Mouse (Mus musculus) embryonic facial prominence, embryonic 12.5 days (tissue): ENCODE measurements around the gene Hipk2. TPM values are rescaled to one million over a fixed set of nuclear protein-coding genes. Genes with fewer than 3 reads are reported as not detected.

Source experiments
- ATAC-seq: fragments of 200-750 bp; cut with Nextera tagmentation; 2 replicates; pipeline ENCODE4 v1.8.0; 2017; ENCODE audit not compliant: insufficient number of reproducible peaks, insufficient read depth, low FRiP score, low TSS enrichment
- H3K27ac ChIP-seq: fragments of 300-500 bp; sonication (generic); 2 replicates; pipeline ENCODE4 v1.5.1; 2016; ENCODE audit warnings: mild to moderate bottlenecking
- H3K27me3 ChIP-seq: fragments of 300-500 bp; sonication (generic); 2 replicates; pipeline ENCODE4 v1.6.1; 2016; ENCODE audit warnings: mild to moderate bottlenecking, moderate library complexity
- H3K36me3 ChIP-seq: fragments of 300-500 bp; sonication (generic); 2 replicates; pipeline ENCODE4 v1.6.1; 2016; ENCODE audit warnings: mild to moderate bottlenecking
- H3K4me1 ChIP-seq: fragments of 300-500 bp; sonication (generic); 2 replicates; pipeline ENCODE4 v1.6.1; 2016
- H3K4me2 ChIP-seq: fragments of 300-500 bp; sonication (generic); replicated peaks from 2 replicates; pipeline ENCODE4 v1.6.1; 2016; ENCODE audit warnings: mild to moderate bottlenecking, moderate library complexity
- H3K4me3 ChIP-seq: fragments of 300-500 bp; sonication (generic); 2 replicates; pipeline ENCODE4 v1.5.1; 2016; ENCODE audit warnings: mild to moderate bottlenecking
- H3K9ac ChIP-seq: fragments of 300-500 bp; sonication (generic); 2 replicates; pipeline ENCODE4 v1.6.1; 2016; ENCODE audit warnings: mild to moderate bottlenecking, moderate library complexity
- H3K9me3 ChIP-seq: fragments of 300-500 bp; sonication (generic); 2 replicates; pipeline ENCODE4 v1.6.1; 2016; ENCODE audit warnings: mild to moderate bottlenecking, moderate library complexity
- WGBS: fragments of 180-500 bp; shearing (Covaris S2); methylation state at CpG from one replicate; pipeline ENCODE4 v1.1.7; 2016; 5-methylcytosine and 5-hydroxymethylcytosine counted together
- polyA plus RNA-seq: library from polyadenylated mRNA; unstranded; fragments of >200 nt; fragmentation: Nextera tagmentation; extraction: Ambion mirVana; gene quantifications from 2 replicates; pipeline ENCODE4 v1.2.1, GENCODE M21; 2016

The Hipk2 gene
- polyA plus RNA-seq, 1 experiment from 2014 or later, result 19.4 TPM

- Histone ChIP-seq H3K9ac (no peak overlapping the region), H3K27me3 (no peaks in the 10 kb centered on the region), H3K4me3 (no peak overlapping the region), H3K9me3 (no peaks in the 10 kb centered on the region), H3K4me2 (no peak overlapping the region), H3K27ac (no peak overlapping the region), H3K4me1 (0 out of 2 replicates have a peak, but pooled peaks cover 4% of the 10 kb centered on the region), H3K36me3 (peaks cover 22% of the 10 kb centered on the region)
- WGBS, result 81% methylated on average over 2 of the region's 2 CpGs
- no peak for ATAC-seq
Observed at GRCm38 (mm10) chr6:38805612-38806011, 70.4 kb downstream of the Hipk2 start.

DNA sequence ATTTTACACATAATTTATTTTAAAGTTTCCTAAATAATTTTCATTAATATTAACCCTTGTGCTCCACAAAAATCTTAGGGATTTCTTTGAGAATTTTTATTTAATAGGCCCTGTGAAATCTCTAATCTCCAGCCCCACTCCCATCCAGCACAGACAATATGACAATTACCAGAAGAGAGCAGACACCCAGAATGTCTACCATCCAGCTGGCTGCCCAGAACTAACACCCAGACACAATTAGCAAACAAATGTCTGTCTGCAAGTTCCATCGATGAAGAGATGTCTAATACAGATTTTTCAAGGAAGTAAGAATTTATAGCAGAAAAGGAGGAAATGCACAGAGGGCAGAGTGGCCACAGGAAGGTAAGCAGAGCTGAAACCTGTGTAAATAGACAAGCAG lies 74.7 kb downstream of the Hipk2 start:
- H3K9me3 ChIP-seq, result no peaks in the 10 kb centered on the region
- H3K27ac ChIP-seq, result no peak overlapping the region
- no peak overlapping the region for H3K4me3 ChIP-seq
- no peak overlapping the region for H3K9ac ChIP-seq
- no peaks in the 10 kb centered on the region for H3K27me3 ChIP-seq
- WGBS, result 73% methylated on average over 1 of the region's 1 CpGs
- no peak for ATAC-seq
- 0 out of 2 replicates have a peak, but pooled peaks cover 4% of the 10 kb centered on the region for H3K4me1 ChIP-seq
- no peak overlapping the region for H3K4me2 ChIP-seq
- peaks cover 11% of the 10 kb centered on the region; the same call in 1 of the 2 replicates for H3K36me3 ChIP-seq

- Histone ChIP-seq H3K27ac (no peak overlapping the region), H3K4me3 (no peak overlapping the region), H3K4me1 (0 out of 2 replicates have a peak, but pooled peaks cover 4% of the 10 kb centered on the region), H3K4me2 (no peak overlapping the region), H3K27me3 (no peaks in the 10 kb centered on the region), H3K9me3 (no peaks in the 10 kb centered on the region), H3K9ac (no peak overlapping the region), H3K36me3 (no peaks in the 10 kb centered on the region)
- 83% methylated on average over 3 of the region's 3 CpGs for WGBS
- no peak for ATAC-seq
Observed at GRCm38 (mm10) chr6:38797548-38797947, 78.4 kb downstream of the Hipk2 start.

GRCm38 (mm10) chr6:38796993-38797392 lies 79.0 kb downstream of the Hipk2 start:
- H3K36me3 ChIP-seq, result no peaks in the 10 kb centered on the region
- no peaks in the 10 kb centered on the region for H3K9me3 ChIP-seq
- no peaks in the 10 kb centered on the region for H3K27me3 ChIP-seq
- H3K4me3 ChIP-seq, result no peak overlapping the region
- H3K9ac ChIP-seq, result no peak overlapping the region
- H3K4me2 ChIP-seq, result no peak overlapping the region
- H3K27ac ChIP-seq, result no peak overlapping the region
- H3K4me1 ChIP-seq, result 0 out of 2 replicates have a peak, but pooled peaks cover 4% of the 10 kb centered on the region
- no peak for ATAC-seq

DNA sequence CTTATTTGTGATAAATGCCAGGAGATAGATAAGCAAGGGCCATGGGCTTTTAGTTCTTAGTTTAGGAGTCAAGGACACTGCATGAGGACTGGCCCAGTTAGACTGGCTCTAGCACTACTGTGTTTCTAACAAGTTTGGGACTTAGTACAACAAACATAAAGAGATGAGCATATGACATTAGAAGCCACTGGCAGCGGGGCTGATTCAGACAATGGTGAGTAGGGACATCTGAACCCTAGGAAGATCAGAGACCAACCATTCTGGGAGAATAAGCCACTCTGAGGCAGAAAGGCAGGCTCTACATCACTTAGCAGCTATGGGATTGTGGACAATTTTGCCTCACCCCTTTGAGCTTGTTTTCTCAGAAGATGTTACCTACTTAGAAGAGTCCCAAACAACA lies 79.6 kb downstream of the Hipk2 start:
- no peak overlapping the region for H3K4me2 ChIP-seq
- no peak overlapping the region for H3K27ac ChIP-seq
- no peaks in the 10 kb centered on the region for H3K9me3 ChIP-seq
- no peak overlapping the region for H3K4me3 ChIP-seq
- no peaks in the 10 kb centered on the region for H3K27me3 ChIP-seq
- WGBS, result 89% methylated on average over 1 of the region's 1 CpGs
- 0 out of 2 replicates have a peak, but pooled peaks cover 3% of the 10 kb centered on the region for H3K36me3 ChIP-seq
- ATAC-seq, result no peak
- H3K9ac ChIP-seq, result no peak overlapping the region
- 0 out of 2 replicates have a peak, but pooled peaks cover 2% of the 10 kb centered on the region for H3K4me1 ChIP-seq

- no peak overlapping the region for H3K4me3 ChIP-seq
- no peak overlapping the region for H3K9ac ChIP-seq
- H3K4me2 ChIP-seq, result no peak overlapping the region
- H3K4me1 ChIP-seq, result no peaks in the 10 kb centered on the region
- 0 out of 2 replicates have a peak, but pooled peaks cover 5% of the 10 kb centered on the region for H3K36me3 ChIP-seq
- 89% methylated on average over 3 of the region's 3 CpGs for WGBS
- ATAC-seq, result no peak
- H3K27ac ChIP-seq, result no peak overlapping the region
- H3K27me3 ChIP-seq, result no peaks in the 10 kb centered on the region
- no peaks in the 10 kb centered on the region for H3K9me3 ChIP-seq
Observed at GRCm38 (mm10) chr6:38795096-38795816, 80.7 kb downstream of the Hipk2 start.

GRCm38 (mm10) chr6:38792966-38793365 lies 83.0 kb downstream of the Hipk2 start:
- Histone ChIP-seq H3K36me3 (0 out of 2 replicates have a peak, but pooled peaks cover 5% of the 10 kb centered on the region), H3K9ac (no peak overlapping the region), H3K4me2 (no peak overlapping the region), H3K27ac (no peak overlapping the region), H3K27me3 (no peaks in the 10 kb centered on the region), H3K4me1 (no peaks in the 10 kb centered on the region; the same call in 1 of the 2 replicates), H3K9me3 (no peaks in the 10 kb centered on the region), H3K4me3 (no peak overlapping the region)
- WGBS, result 91% methylated on average over 3 of the region's 3 CpGs
- no peak; the same call in 1 of the 2 replicates for ATAC-seq

DNA sequence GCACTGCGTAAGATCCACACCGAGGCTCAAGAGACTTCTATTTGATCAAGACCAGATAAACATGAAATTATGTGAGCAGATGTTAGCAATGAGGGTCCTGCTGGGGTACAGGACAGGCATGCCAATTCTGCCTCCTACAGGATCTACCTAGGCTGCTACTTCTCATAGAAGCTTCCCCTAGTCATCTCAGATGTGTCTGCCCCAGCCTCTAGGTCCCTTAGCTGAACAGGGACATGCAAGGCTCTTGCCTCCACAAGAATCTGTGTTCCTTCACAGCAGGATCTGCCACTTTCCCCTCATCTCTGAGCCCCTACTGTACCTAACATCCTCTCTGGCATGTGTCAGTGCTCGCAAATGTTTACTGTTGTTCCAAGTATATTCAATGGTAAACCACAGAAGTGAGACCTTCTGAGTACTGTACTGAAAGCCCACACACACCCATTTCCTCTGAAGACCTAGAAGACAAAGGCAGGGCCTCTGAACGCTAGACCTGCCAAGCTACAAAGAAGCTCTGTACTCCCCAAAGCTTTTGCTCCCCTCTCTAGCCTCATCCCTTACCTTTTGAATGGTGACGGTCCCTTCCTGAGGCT lies 86.6 kb downstream of the Hipk2 start:
- no peak for ATAC-seq
- Histone ChIP-seq H3K36me3 (0 out of 2 replicates have a peak, but pooled peaks cover 5% of the 10 kb centered on the region), H3K9me3 (no peaks in the 10 kb centered on the region), H3K4me3 (no peak overlapping the region), H3K4me2 (no peak overlapping the region), H3K27me3 (no peaks in the 10 kb centered on the region), H3K4me1 (no peaks in the 10 kb centered on the region; the same call in 1 of the 2 replicates), H3K27ac (no peak overlapping the region), H3K9ac (no peak overlapping the region)
- WGBS, result 76% methylated on average over 5 of the region's 5 CpGs

GRCm38 (mm10) chr6:38787811-38788509 lies 88.0 kb downstream of the Hipk2 start:
- H3K9ac ChIP-seq, result no peak overlapping the region
- 89% methylated on average over 6 of the region's 6 CpGs for WGBS
- ATAC-seq, result no peak

GRCm38 (mm10) chr6:38787134-38787533 lies 88.8 kb downstream of the Hipk2 start:
- Histone ChIP-seq H3K4me3 (no peak overlapping the region), H3K4me2 (no peak overlapping the region), H3K27ac (no peak overlapping the region), H3K9me3 (no peaks in the 10 kb centered on the region), H3K36me3 (0 out of 2 replicates have a peak, but pooled peaks cover 5% of the 10 kb centered on the region), H3K4me1 (no peaks in the 10 kb centered on the region; the same call in 1 of the 2 replicates), H3K9ac (no peak overlapping the region), H3K27me3 (no peaks in the 10 kb centered on the region)
- ATAC-seq, result no peak
- WGBS, result 56% methylated on average over 1 of the region's 1 CpGs

More at GRCm38 (mm10) chr6:38787811-38788509, 88.0 kb downstream of the Hipk2 start:
- no peaks in the 10 kb centered on the region for H3K27me3 ChIP-seq
- no peak overlapping the region for H3K4me2 ChIP-seq
- no peak overlapping the region for H3K4me3 ChIP-seq
- H3K36me3 ChIP-seq, result 0 out of 2 replicates have a peak, but pooled peaks cover 5% of the 10 kb centered on the region
- H3K27ac ChIP-seq, result no peak overlapping the region
- H3K4me1 ChIP-seq, result no peaks in the 10 kb centered on the region; the same call in 1 of the 2 replicates
- H3K9me3 ChIP-seq, result no peaks in the 10 kb centered on the region

- no peak overlapping the region for H3K4me3 ChIP-seq
- no peak overlapping the region for H3K9ac ChIP-seq
- H3K36me3 ChIP-seq, result no peaks in the 10 kb centered on the region
- WGBS, result 68% methylated on average over 1 of the region's 1 CpGs
- no peaks in the 10 kb centered on the region for H3K9me3 ChIP-seq
- ATAC-seq, result no peak
- no peak overlapping the region for H3K27ac ChIP-seq
- H3K4me1 ChIP-seq, result no peaks in the 10 kb centered on the region; the same call in 1 of the 2 replicates
- H3K4me2 ChIP-seq, result no peak overlapping the region
- no peaks in the 10 kb centered on the region for H3K27me3 ChIP-seq
Observed at GRCm38 (mm10) chr6:38785747-38786146, 90.2 kb downstream of the Hipk2 start.
